ENCODE assay signal across 8 mouse cellular contexts in genomic region chr10:7663159-7664026, GRCm38 (mm10). TPM values are rescaled to one million over a fixed set of nuclear protein-coding genes. Genes with fewer than 3 reads are reported as not detected.
DNase-seq lines count a peak whose midpoint lies in the region; ATAC-seq and TF ChIP-seq lines count a peak whose summit lies in the region.

No protein-coding gene starts in this region.

- peak; percentile 93 to 96 for DNase-seq in B cell, adult 2 months
- peak; percentile 97 for DNase-seq in brain, adult 2 months (ENCODE audit: low read depth, low spot score)
- peak; percentile 93 for DNase-seq in heart, embryonic 10.5 days (ENCODE audit: low spot score)
- peak; percentile 94 for DNase-seq in liver
- peak; percentile 76 to 79 for DNase-seq in monocyte, adult 2 months (ENCODE audit: low read depth in 1 of 2, low spot score in 2 of 2)
- DNase-seq in spleen, postnatal 14 days (ENCODE audit: low spot score in 2 of 2): peak; percentile 89 to 93

- peak overlapping the region; percentile 90 for H3K4me3 ChIP-seq in embryonic fibroblast, embryonic 13.5 days (ENCODE audit: insufficient read depth, low read length)
- H3K4me3 ChIP-seq in heart, embryonic 10.5 days: peak overlapping the region; percentile 81
- H3K4me3 ChIP-seq in kidney, embryonic 15.5 days (replicated peaks): peak overlapping the region; percentile 73

- peak overlapping the region; percentile 91 for H3K9ac ChIP-seq in kidney, embryonic 15.5 days

- peak; percentile 94 for ATAC-seq in kidney, embryonic 15.5 days (replicated peaks; ENCODE audit: low FRiP score)

- WGBS in heart, embryonic 10.5 days: under 1% methylated on average over 64 of the region's 64 CpGs
- WGBS in kidney, embryonic 15.5 days: under 1% methylated on average over 64 of the region's 64 CpGs

- H3K4me2 ChIP-seq in kidney, embryonic 15.5 days: peak overlapping the region; percentile 71

- H3K27ac ChIP-seq in embryonic fibroblast, embryonic 13.5 days (ENCODE audit: insufficient read depth, low read length): peak overlapping the region; percentile 38
- peak overlapping the region; percentile 96 for H3K27ac ChIP-seq in heart, embryonic 10.5 days
- H3K27ac ChIP-seq in kidney, embryonic 15.5 days: peak overlapping the region; percentile 97

- TF ChIP-seq POLR2A in embryonic fibroblast, embryonic 13.5 days (IDR thresholded peaks at IDR 0.05; ENCODE audit: low read depth, low read length): peak; percentile 89

- no peak for TF ChIP-seq CTCF in embryonic fibroblast, embryonic 13.5 days (IDR thresholded peaks at IDR 0.05; ENCODE audit: borderline replicate concordance, insufficient read depth, low read length)

- H3K27me3 ChIP-seq in heart, embryonic 10.5 days (ENCODE audit: insufficient read depth, poor library complexity, severe bottlenecking): no peaks in the 10 kb centered on the region
- no peaks in the 10 kb centered on the region for H3K27me3 ChIP-seq in kidney, embryonic 15.5 days

- no peaks in the 10 kb centered on the region; the same call in 1 of the 2 replicates for H3K4me1 ChIP-seq in embryonic fibroblast, embryonic 13.5 days (ENCODE audit: control insufficient read depth, insufficient read depth, low read length)
- peaks cover 11% of the 10 kb centered on the region for H3K4me1 ChIP-seq in heart, embryonic 10.5 days
- peaks cover 17% of the 10 kb centered on the region for H3K4me1 ChIP-seq in kidney, embryonic 15.5 days

- no peaks in the 10 kb centered on the region for H3K36me3 ChIP-seq in heart, embryonic 10.5 days
- no peaks in the 10 kb centered on the region for H3K36me3 ChIP-seq in kidney, embryonic 15.5 days

- no peaks in the 10 kb centered on the region for H3K9me3 ChIP-seq in heart, embryonic 10.5 days
- no peaks in the 10 kb centered on the region for H3K9me3 ChIP-seq in kidney, embryonic 15.5 days (replicated peaks)

RNA-seq across cellular contexts. Expression of gene Nup43, which starts 3.9 kb away (rescaled TPM):
- 22.0 and 25.6 TPM in 2 replicates for polyA plus RNA-seq in embryonic fibroblast, embryonic 13.5 days (2011; ENCODE audit: insufficient read length, low read depth, missing spikeins)
- polyA plus RNA-seq in heart, embryonic 10.5 days (2016; fragmentation: Nextera tagmentation; extraction: Ambion mirVana): 55.5 and 72.0 TPM in 2 replicates
- 55.2 and 58.1 TPM in 2 replicates for polyA plus RNA-seq in kidney, embryonic 15.5 days (2015; fragmentation: Nextera tagmentation; extraction: Ambion mirVana)

RNA-seq across cellular contexts. Expression of gene Pcmt1, which starts 17.5 kb away (rescaled TPM):
- polyA plus RNA-seq in embryonic fibroblast, embryonic 13.5 days (2011; ENCODE audit: insufficient read length, low read depth, missing spikeins): 74.0 and 95.3 TPM in 2 replicates
- 143 and 148 TPM in 2 replicates for polyA plus RNA-seq in heart, embryonic 10.5 days (2016; fragmentation: Nextera tagmentation; extraction: Ambion mirVana)
- polyA plus RNA-seq in kidney, embryonic 15.5 days (2015; fragmentation: Nextera tagmentation; extraction: Ambion mirVana): 115 and 122 TPM in 2 replicates

RNA-seq across cellular contexts. Expression of gene Lats1, which starts 17.6 kb away (rescaled TPM):
- polyA plus RNA-seq in embryonic fibroblast, embryonic 13.5 days (2011; ENCODE audit: insufficient read length, low read depth, missing spikeins): 51.7 and 55.3 TPM in 2 replicates
- 3.6 and 4.7 TPM in 2 replicates for polyA plus RNA-seq in heart, embryonic 10.5 days (2016; fragmentation: Nextera tagmentation; extraction: Ambion mirVana)
- 8.6 and 9.1 TPM in 2 replicates for polyA plus RNA-seq in kidney, embryonic 15.5 days (2015; fragmentation: Nextera tagmentation; extraction: Ambion mirVana)

Comparison
In these comparisons a context has a peak if more than half of its experiments do, and no peak if none do; other contexts are left out.
1. Peak in every context shown above with its lines: DNase-seq, ATAC-seq, H3K4me3 ChIP-seq and H3K27ac ChIP-seq.
2. H3K27ac ChIP-seq: peak in every context shown above with its lines; median percentile 97 in kidney, embryonic 15.5 days; 96 in heart, embryonic 10.5 days; 38 in embryonic fibroblast, embryonic 13.5 days.